Mouse (Mus musculus): ENCODE measurements around the gene Ank3.

Gene Ank3

DNA sequence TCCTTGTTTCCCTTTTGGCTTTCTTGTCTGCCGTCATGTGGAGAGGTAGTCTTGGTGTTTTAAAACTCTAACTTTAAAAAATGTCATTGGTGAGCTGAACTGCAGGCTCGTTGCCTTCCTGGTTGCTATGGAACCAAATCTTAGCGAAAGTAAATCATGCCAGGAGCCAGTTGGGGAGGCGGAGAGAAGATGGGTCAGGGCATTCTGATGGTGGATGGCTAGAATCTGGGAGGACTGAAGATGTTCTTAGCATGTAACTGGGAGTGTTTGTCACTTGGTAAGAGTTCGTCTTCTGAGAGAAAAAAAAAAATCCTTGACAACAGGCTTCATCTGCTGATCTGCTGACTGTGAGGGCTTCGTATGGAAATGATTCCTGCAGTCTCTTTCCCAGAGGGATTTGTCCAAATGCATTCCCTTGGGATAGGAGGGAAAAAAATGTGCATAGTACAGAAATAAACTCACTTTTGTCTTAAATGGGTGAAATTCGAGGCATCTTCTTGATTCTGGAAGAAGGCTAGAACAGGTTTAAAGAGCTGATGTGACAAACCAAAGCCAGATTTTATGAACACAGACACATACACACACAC lies 232.3 kb downstream of the Ank3 start:
- no peak for DNase-seq

DNA sequence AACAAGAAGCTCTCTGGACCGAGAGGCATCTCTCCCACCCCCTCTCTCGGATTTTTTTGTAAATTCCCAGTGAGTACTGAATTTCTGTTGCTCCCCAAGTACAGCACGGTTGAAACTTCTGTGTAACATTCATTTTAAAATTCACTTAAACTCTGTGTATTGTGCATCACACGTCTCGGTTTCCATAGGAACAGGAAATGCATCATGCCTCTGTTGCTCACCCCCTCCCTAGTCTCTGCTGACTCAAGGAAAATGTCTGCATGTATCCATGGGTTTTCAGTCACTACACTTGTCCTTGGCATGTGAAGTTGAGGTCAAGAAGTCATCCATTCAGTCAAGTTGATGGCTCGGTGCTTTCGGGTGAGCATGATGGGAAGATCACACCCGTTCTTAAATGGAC lies 234.3 kb downstream of the Ank3 start:
- no peak for DNase-seq

GRCm38 (mm10) chr10:69634891-69635290 lies 236.3 kb downstream of the Ank3 start:
- no peak for DNase-seq

DNA sequence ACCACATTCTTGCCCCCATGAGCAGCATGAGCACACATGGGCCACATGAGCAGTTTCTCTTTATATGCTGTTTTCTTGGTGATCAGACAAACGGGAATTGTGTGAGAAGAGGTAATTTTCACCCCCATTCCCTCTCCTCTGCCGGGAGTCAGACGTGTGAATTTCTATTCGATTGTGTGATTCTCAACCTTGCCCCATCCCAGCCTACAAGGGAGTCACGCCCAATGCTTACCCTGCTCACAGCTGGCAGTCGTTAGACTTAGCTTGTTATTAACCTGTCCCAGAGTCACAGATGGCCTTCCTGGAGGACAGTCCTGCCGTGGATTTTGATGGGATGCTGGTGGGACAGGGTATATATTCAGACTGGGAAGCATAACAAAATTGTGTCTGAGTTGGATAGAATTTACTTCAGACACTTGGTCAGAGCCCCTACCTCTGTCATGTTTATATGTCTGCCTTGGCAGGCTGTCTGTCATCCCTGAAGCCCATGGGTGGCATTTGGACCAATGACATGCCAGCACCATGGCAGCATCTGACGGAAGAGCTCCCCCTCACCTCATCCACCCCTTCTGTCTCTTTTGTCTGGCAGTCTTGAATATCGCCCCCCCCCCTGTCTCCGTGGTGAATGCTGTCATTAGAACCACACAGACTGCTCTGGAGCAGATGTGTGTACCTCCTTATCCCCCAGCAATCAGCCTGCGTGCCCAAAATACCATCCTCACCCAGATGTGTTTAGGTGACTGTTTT lies 237.5 kb downstream of the Ank3 start:
- no peak for DNase-seq

- DNase-seq = no peak
Observed at GRCm38 (mm10) chr10:69639138-69639537, 240.6 kb downstream of the Ank3 start.

DNA sequence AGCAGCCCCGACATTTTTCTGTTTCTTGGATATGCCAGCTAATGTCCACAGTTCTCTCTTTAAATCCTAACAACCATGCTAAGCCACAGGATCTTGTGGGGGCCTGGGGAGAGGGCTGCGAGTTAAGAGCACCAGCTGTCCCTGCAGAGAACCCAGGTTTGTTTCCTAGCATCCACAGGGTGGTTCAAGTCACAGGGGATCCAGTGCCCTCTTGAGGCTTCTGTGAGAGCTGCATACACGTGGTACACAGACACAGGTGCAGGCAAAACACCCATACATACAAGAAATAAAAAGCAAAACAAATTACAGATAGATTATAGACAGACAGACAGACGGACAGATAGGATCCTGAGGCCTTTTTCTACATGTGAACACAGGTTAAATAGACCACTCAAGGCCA lies 242.0 kb downstream of the Ank3 start:
- no peak for DNase-seq

- DNase-seq = no peak
Observed at GRCm38 (mm10) chr10:69643481-69643880, 244.9 kb downstream of the Ank3 start.

- DNase-seq = no peak
Observed at GRCm38 (mm10) chr10:69643986-69644385, 245.4 kb downstream of the Ank3 start.

DNA sequence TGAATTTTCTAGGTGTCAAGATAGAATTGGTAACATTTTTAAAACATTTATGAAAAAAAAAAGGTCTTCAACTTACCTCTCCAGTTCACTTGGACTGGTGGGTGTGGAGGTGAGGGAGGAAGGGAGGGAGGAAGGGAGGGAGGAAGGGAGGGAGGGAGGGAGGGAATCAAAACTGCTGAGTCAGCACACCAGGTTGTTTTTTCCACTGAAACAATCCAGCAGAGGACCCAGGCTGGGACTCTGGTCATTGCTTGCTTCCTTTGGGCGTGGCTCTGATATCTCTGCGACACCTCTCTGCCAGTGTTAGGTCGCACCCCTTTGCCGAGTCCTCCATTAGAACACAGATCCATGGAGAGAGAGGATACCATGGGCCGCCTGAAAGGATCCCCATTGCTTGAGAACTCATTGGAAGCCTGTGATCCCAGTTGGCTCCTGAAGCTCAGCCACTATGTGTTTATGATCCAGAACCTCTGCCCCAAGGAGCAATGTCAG lies 246.8 kb downstream of the Ank3 start:
- DNase-seq = no peak

- no peak for DNase-seq
Observed at GRCm38 (mm10) chr10:69645929-69646328, 247.4 kb downstream of the Ank3 start.

GRCm38 (mm10) chr10:69650074-69650473 lies 251.5 kb downstream of the Ank3 start:
- DNase-seq = no peak

DNA sequence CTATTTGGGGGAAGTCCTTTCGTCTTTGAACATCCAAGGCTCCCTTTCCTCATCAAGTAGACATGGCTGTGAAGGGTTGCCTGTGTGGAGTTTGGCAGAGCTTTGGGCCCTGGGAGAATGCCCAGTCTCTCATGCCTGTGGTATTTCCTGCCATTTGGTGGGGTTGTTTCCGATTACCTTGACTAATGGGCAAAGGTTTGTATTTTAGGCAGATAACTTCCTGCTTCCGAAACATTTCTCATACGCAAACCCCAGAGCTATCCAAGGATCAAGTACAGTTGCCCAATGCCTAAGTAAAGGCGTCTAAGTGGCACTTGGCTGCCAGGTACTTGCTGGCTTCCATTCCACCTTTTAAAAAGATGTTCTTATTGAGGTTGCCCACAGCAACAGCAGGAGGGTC lies 254.1 kb downstream of the Ank3 start:
- peak; percentile 38 for DNase-seq

DNA sequence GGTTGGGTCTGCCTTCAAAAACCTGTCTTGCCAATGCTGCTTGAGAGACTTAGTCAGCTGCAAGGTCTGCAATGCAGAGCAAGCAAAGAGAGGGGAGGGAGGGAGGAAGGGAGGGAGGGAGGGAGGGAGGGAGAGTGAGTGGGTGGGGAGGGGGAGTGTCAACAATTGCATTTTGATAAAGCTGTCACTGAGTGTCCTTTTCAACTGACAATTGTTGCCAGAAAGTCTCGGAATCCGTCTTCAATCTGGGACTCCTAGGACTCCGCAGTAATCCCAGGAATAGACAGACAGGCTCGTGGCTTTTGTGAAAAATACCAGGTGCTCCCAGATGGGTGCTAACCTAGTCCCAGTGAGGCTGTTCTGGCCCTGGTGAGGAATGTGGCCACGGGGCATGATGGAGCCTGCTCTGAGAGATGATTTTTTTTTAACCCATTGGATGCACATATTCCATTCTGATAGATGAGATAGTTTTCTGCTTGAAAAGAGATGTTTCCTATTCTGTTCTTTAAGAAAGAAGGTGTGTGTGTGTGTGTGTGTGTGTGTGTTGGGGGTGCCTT lies 254.6 kb downstream of the Ank3 start:
- DNase-seq = no peak

- no peak for DNase-seq
Observed at GRCm38 (mm10) chr10:69654176-69654575, 255.6 kb downstream of the Ank3 start.

DNA sequence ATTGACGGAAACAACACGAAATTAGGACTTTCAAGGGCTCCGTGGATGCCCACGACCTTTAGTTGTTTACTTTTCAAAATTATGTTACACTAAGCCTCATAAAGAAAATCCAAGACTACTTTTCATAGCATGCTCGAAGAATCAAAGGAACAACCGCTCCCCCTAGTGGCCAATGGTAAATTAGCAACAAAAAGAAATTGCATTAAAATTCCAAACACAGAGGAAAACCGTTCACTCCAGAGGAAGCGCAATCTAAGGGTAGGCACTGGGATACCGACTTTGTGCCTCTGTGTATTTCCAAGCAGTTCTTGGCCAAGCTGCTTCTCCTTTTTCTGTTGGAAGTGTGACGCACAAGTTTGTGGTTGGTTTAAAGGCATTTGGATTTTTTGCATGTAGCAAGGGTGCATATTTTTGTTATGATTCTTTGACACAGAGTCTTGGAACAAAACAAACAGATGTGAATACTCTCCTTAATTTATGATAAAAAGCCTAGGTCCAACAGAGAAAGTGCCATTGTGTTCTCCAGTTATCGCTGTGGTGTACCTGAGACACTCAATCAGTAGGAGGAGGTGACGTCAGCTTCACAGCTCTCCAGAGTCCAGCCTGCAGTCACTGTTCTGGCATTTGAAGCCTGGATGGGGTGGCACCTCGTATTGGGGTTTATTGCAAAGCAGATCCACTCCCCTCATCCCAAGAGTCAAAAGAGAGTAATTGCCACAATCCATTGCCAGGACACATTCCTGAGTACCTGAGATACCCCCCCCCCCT lies 256.5 kb downstream of the Ank3 start:
- DNase-seq = peak; percentile 51

DNA sequence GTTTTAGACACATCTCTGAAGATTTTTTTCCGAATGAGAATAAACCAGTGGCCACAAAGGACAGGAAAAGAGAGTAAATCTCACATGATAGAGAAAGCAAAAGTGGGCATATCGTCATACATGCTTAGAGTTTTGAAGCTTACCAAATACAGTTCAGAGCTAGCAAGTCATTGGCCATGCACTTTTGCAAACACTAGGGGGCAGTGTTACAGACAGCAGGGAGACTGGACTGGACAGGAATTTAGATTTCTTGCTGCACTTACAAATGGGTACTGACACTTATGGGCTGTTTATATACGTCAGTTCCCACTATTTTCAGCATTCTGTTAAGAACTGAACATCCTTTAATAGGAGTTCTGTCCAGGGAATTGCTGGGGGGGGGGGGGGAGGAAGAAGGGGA lies 257.7 kb downstream of the Ank3 start:
- peak; percentile 44 for DNase-seq

GRCm38 (mm10) chr10:69659818-69660217 lies 261.2 kb downstream of the Ank3 start:
- DNase-seq = no peak

DNA sequence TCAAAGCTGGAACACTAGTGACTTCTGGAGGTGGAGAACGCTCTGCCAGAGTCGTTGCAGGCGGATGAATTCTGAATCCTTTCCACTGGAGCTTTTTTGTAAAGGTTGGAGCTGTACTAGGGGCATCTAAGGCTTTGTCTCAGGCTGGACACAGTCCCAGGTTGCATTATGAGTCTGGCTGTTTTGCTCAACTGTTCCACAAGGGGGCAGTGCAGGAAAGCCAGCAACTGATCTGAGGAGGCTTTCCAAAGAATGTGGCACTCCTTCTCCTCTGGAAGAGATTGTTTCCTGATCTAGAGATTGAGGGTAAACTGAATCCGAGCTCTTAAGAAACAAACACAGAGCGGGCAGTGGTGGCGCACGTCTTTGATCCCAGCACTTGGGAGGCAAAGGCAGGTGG lies 263.8 kb downstream of the Ank3 start:
- peak; percentile 85 for DNase-seq

- DNase-seq = no peak
Observed at GRCm38 (mm10) chr10:69667482-69667881, 268.9 kb downstream of the Ank3 start.

- DNase-seq = no peak
Observed at GRCm38 (mm10) chr10:69670496-69670895, 271.9 kb downstream of the Ank3 start.

DNA sequence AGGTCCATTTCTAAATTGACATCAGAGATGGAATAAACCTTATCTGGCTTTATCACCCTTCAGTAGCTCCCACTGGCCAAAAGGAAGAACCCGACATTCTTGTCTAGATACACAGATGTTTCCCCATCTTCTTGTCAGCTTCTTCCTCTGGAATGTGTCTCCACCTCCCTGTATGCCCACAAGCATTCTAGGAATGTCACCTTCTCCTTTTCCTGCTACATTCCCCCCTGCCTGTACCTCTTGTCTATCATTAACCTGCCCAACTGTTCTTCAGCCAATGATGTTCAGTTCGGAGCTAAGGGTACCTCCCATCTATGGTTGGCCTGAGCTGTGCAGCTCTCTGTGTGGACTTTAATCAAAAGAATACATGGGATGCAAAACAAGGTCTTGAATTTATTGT lies 272.4 kb downstream of the Ank3 start:
- no peak for DNase-seq

GRCm38 (mm10) chr10:69671505-69671904 lies 272.9 kb downstream of the Ank3 start:
- no peak for DNase-seq

DNA sequence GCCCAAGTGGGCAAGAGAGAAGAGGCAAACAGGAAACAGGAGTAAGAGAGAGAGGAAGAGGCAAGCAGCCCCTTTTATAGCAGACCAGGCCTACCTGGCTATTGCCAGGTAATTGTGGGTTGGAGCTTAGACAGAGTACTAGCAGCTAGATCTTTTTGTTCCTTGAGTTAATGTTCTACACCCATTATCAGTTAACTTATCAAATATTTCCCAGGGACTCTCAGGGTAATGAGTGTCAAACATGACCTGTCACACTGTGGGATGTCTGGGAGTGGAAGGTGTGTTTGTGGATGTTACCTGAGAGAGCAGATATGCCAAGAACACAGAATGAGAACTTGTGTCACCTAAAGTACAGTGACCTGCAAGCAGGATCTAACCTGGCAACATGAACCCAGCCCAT lies 274.0 kb downstream of the Ank3 start:
- DNase-seq = no peak

DNA sequence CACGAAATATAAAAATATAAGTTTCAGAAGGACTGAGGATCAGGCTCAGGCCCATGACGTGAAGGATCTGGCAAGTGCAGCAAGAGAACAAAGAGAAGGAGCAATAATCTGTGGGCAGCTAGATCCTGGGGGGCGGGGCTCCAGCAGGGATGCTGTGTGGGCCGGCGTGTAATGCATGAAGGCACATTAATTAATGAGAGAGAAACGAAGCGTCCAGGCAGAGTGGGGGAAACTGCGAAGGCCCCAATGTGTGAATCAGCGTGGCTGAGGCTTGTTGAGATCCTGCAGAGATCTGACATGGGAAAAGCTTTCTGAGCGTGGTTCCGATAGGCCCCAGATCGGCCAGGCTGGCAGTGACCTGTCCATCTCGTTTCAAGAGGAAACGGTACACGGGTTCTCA lies 279.7 kb downstream of the Ank3 start:
- no peak for DNase-seq
